Mouse (Mus musculus) adrenal gland, postnatal 0 days (tissue): ENCODE data around the gene Grb10. TPM values are rescaled to one million over a fixed set of nuclear protein-coding genes. Genes with fewer than 3 reads are reported as not detected.

Source experiments
- polyA plus RNA-seq: library from polyadenylated mRNA; unstranded; fragments of >200 nt; fragmentation: Nextera tagmentation; extraction: Ambion mirVana; gene quantifications from 2 replicates; pipeline ENCODE4 v1.2.1, GENCODE M21; 2015

The Grb10 gene
- polyA plus RNA-seq: 95.1 and 128 TPM in 2 replicates

DNA sequence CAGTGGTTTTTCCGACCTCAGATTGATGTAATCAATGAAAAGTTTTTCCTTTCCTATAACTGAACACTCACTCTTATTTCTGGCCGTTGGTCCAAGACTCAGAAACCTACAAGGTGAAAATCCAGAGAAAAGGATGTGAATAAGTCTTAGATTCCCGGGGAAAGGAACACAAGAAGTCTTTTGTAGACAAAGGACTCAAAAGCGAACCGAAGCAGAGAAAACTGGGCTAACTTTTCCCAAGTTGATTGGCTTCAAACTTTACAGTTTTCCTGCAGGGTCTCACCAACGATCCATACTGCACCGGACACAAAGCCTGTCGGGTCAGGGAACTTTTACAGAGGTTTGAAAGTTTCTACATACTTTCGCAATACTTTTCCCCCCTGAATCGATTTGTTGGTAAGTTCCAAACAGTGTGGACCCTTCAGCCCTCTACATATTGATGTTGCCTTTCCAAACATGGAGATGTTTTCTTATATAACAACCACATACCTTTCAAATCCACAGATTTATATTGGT is at the start of gene Grb10:
Gene Grb10, minus strand, starts transcription at position 214 of the 516 bp plus-strand sequence.

GRCm38 (mm10) chr11:11897645-11898357 is 140.7 kb downstream of the Grb10 start, which contains the start of gene Ddc:
TSS of gene Ddc (minus strand) at chr11:11898144.

Other genes with a start within 250 kb of the Grb10 start
- 14.6 and 22.2 TPM in 2 replicates for gene Fignl1, start 229.7 kb downstream of the Grb10 start, polyA plus RNA-seq
- 92.2 and 148 TPM in 2 replicates for gene Ddc, start 140.5 kb downstream of the Grb10 start, polyA plus RNA-seq